Comparison of ENCODE assay signal across 12 mouse cellular contexts in genomic region chr8:82200176-82200575, GRCm38 (mm10).
"Had no signal": no experiment of that assay in that cellular context is flagged by ENCODE, and none has a peak within 500 bp of the region (broad histone marks: within the 10 kb centered on the region; RNA-seq: fewer than 3 reads in every experiment).

No protein-coding gene starts in this region.

- DNase-seq: lung, adult 18-20 months; lung, embryonic 14.5 days; lung, postnatal 10 days; lung, postnatal 4 days; retina, postnatal 1 day; right cerebral cortex, adult 18-20 months; right cerebral cortex, postnatal 25 days; right cerebral cortex, postnatal 4 days; spleen, adult 18-20 months; thymus, adult 18-20 months; thymus, postnatal 14 days; thymus, postnatal 4 days had no signal
